Mouse (Mus musculus): ENCODE measurements at regions not wholly inside any gene's neighbourhood (a gene's known extent, or its start where the extent isn't known, plus 50 kb on each side); places are given as distances from the start of the nearest gene placed in this dataset.
"Not testable (repeated sequence)": the region's sequence is repeated elsewhere in the genome, so short reads cannot be mapped to it uniquely, and the experiment has no call there.

GRCm38 (mm10) chr2:92669431-92670081 is 70.0 kb downstream of the Chst1 start:
- not testable (repeated sequence) for TF ChIP-seq CTCF (IDR thresholded peaks at IDR 0.05; ENCODE audit: control insufficient read depth, insufficient read depth, insufficient read length); MAX (IDR thresholded peaks at IDR 0.05); CEBPB (IDR thresholded peaks at IDR 0.05; ENCODE audit: low read depth); USF1 (IDR thresholded peaks at IDR 0.05; ENCODE audit: low read depth)

All from C2C12 (cell line).